Mouse (Mus musculus): ENCODE results near the gene T2. TPM values are rescaled to one million over a fixed set of nuclear protein-coding genes. Genes with fewer than 3 reads are reported as not detected.

Gene T2
- polyA plus RNA-seq, 1 experiment from 2014 or later: 0.46 TPM

DNA sequence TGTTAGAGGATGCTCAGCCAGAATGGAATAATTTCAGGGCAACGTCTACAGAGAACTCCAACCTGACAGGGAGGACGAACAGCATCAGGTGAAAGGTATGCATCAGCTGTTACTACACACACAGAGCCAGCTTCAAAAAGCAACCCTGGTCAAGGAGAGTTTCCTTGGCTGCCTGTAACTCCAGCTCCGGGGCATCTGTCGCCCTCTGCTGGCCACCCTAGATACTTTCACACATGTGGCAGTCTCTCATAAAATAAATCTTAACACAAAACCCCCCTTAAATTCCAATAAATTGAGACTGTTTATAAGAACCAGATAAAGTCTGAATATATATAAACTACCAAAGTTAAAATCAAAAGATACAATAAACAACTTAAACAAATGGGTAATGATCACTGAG is 105.8 kb downstream of the T2 start:
- no peak overlapping the region for H3K4me2 ChIP-seq (ENCODE audit: low read depth, low read length)
- ATAC-seq (ENCODE audit: low read depth) (no peak), DNase-seq (ENCODE audit: low spot score) (peak; percentile 32)
- no peak overlapping the region for H3K4me3 ChIP-seq (ENCODE audit: low read depth, low read length)
- H3K36me3 ChIP-seq (ENCODE audit: control insufficient read depth, insufficient read depth, low read length): no peaks in the 10 kb centered on the region
- H3K9ac ChIP-seq (ENCODE audit: low read depth, low read length): no peak overlapping the region
- H3K27ac ChIP-seq (replicated peaks; ENCODE audit: low read depth, low read length): no peak overlapping the region
- H3K9me3 ChIP-seq (ENCODE audit: control insufficient read depth, low read length): no peaks in the 10 kb centered on the region
- H3K27me3 ChIP-seq (replicated peaks; ENCODE audit: control insufficient read depth, insufficient read depth, low read length): no peaks in the 10 kb centered on the region; the same call in 1 of the 2 replicates
- no peaks in the 10 kb centered on the region for H3K4me1 ChIP-seq (ENCODE audit: control insufficient read depth, insufficient read depth, low read length)
- WGBS: 4% methylated on average over 4 of the region's 4 CpGs

DNA sequence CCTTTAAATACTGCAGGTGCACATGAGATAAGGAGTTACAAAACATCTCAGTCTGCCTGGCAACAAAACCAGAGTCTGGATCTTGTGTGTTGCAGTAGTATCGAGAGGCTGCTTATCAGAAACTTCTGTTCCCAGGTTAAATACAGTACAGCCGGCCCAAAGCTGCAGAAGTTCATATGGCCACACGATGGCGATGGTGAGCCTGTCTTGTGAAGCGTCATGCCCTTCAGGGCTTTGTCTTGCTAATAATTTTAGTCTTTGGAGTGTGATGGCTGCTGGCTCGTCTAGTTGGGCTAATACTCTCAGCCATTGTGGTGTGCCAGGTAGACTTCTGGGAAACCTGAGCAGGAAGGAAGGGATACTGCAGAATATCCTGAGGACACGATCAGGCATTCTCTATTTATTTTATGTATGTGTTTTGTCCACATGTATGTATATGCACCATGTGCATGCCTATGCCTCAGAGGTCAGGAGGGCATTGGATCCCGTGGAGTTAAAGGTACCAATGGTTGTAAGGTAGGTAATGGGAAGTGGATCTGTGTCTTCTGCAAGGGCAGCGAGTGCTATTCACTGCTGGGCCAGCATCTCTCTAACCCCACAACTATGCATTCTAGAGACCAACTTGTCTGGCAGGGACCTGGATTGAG is 107.8 kb downstream of the T2 start:
- H3K9me3 ChIP-seq (ENCODE audit: control insufficient read depth, low read length): no peaks in the 10 kb centered on the region
- no peak overlapping the region for H3K4me3 ChIP-seq (ENCODE audit: low read depth, low read length)
- peak; percentile 62; the same call in 1 of the 2 replicates for ATAC-seq (ENCODE audit: low read depth)
- no peak overlapping the region for H3K9ac ChIP-seq (ENCODE audit: low read depth, low read length)
- H3K27ac ChIP-seq (replicated peaks; ENCODE audit: low read depth, low read length): no peak overlapping the region
- no peaks in the 10 kb centered on the region for H3K36me3 ChIP-seq (ENCODE audit: control insufficient read depth, insufficient read depth, low read length)
- WGBS: 26% methylated on average over 9 of the region's 9 CpGs
- no peak overlapping the region for H3K4me2 ChIP-seq (ENCODE audit: low read depth, low read length)
- DNase-seq (ENCODE audit: low spot score): peak; percentile 84
- H3K4me1 ChIP-seq (ENCODE audit: control insufficient read depth, insufficient read depth, low read length): no peaks in the 10 kb centered on the region
- H3K27me3 ChIP-seq (replicated peaks; ENCODE audit: control insufficient read depth, insufficient read depth, low read length): no peaks in the 10 kb centered on the region; the same call in none of the 2 replicates

DNA sequence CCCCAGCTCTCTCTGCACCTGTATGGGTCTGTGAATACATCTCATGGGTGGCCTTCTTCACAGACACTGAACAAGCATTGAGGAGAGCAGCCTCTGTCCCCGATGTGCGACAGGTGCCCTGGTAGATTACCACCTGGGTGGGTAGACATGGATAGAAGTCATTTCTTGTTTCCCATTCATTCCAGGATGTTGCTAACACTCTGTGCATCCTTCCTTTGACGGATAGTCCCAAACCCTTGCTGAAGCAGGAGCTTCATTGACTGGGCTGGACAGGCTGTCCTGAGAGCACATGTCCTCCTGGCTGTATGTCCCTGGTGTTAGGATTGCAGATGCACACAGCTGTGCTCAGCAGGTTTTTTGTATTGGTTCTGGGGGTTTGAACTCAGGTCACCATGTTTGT is 112.0 kb downstream of the T2 start:
- Histone ChIP-seq H3K4me1 (ENCODE audit: control insufficient read depth, insufficient read depth, low read length) (no peaks in the 10 kb centered on the region), H3K4me3 (ENCODE audit: low read depth, low read length) (no peak overlapping the region), H3K9ac (ENCODE audit: low read depth, low read length) (no peak overlapping the region), H3K36me3 (ENCODE audit: control insufficient read depth, insufficient read depth, low read length) (no peaks in the 10 kb centered on the region), H3K4me2 (ENCODE audit: low read depth, low read length) (no peak overlapping the region), H3K27me3 (replicated peaks; ENCODE audit: control insufficient read depth, insufficient read depth, low read length) (no peaks in the 10 kb centered on the region; the same call in none of the 2 replicates), H3K27ac (replicated peaks; ENCODE audit: low read depth, low read length) (no peak overlapping the region), H3K9me3 (ENCODE audit: control insufficient read depth, low read length) (no peaks in the 10 kb centered on the region)
- ATAC-seq (ENCODE audit: low read depth) (no peak), DNase-seq (ENCODE audit: low spot score) (no peak)
- 87% methylated on average over 3 of the region's 3 CpGs for WGBS

DNA sequence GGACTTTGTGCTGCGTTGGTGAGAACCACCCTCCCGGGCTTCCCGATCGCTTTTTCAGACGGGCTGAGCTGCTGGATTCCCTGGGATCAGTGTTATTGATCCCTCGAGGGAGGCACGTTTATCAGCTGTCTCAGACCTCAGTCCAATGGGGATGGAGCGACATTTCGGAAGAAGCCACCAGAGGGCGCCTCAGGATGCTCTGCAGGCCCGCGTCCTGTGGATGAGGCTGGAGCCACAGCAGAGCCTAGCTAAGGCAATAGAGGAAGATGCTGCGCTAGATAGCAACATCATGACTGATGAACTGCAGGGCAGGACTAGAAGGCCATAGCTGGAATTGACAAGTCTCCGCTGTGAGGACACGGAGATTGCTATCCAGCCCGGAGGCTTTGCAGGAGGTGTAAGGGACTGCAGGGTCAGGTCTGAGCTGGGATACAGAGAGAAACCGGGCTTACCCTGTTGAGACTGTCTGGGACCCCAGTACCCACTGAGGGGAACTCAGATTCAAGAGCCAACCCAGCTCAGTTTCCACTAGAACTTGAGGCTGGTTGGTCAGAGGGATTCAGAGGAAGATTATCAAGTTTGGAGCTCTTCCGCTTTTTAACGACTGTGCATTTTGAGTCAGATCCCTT is 113.0 kb downstream of the T2 start:
- Histone ChIP-seq H3K27me3 (replicated peaks; ENCODE audit: control insufficient read depth, insufficient read depth, low read length) (no peaks in the 10 kb centered on the region; the same call in none of the 2 replicates), H3K4me2 (ENCODE audit: low read depth, low read length) (no peak overlapping the region)

More for the DNA sequence above, 113.0 kb downstream of the T2 start:
- Histone ChIP-seq H3K4me1 (ENCODE audit: control insufficient read depth, insufficient read depth, low read length) (no peaks in the 10 kb centered on the region), H3K4me3 (ENCODE audit: low read depth, low read length) (no peak overlapping the region), H3K27ac (replicated peaks; ENCODE audit: low read depth, low read length) (no peak overlapping the region), H3K9me3 (ENCODE audit: control insufficient read depth, low read length) (no peaks in the 10 kb centered on the region), H3K9ac (ENCODE audit: low read depth, low read length) (no peak overlapping the region), H3K36me3 (ENCODE audit: control insufficient read depth, insufficient read depth, low read length) (no peaks in the 10 kb centered on the region)
- peak; percentile 80; the same call in 1 of the 2 replicates for ATAC-seq (ENCODE audit: low read depth)
- WGBS: 20% methylated on average over 19 of the region's 19 CpGs
- peak; percentile 81 for DNase-seq (ENCODE audit: low spot score)

Other genes starting within 250 kb of the T2 start
- not detected in 2 replicates for gene Gm49673, start 208.2 kb upstream of the T2 start, polyA plus RNA-seq (2014; fragmentation: Nextera tagmentation; extraction: Ambion mirVana)
- 28.4 and 33.9 TPM in 2 replicates for gene Rnaset2a, start 207.9 kb upstream of the T2 start, polyA plus RNA-seq (2014; fragmentation: Nextera tagmentation; extraction: Ambion mirVana)
- 32.3 and 35.0 TPM in 2 replicates for gene Fgfr1op, start 190.5 kb upstream of the T2 start, polyA plus RNA-seq (2014; fragmentation: Nextera tagmentation; extraction: Ambion mirVana)
- 0.18 TPM in 1 of 2 replicates, not detected in the other for gene Ccr6, start 119.9 kb upstream of the T2 start, polyA plus RNA-seq (2014; fragmentation: Nextera tagmentation; extraction: Ambion mirVana)
- 188 and 209 TPM in 2 replicates for gene Mpc1, start 73.1 kb upstream of the T2 start, polyA plus RNA-seq (2014; fragmentation: Nextera tagmentation; extraction: Ambion mirVana)
- 65.9 and 72.2 TPM in 2 replicates for gene Sft2d1, start 44.9 kb upstream of the T2 start, polyA plus RNA-seq (2014; fragmentation: Nextera tagmentation; extraction: Ambion mirVana)
- 1.0 TPM in 2 replicates for gene Prr18, start 18.5 kb upstream of the T2 start, polyA plus RNA-seq (2014; fragmentation: Nextera tagmentation; extraction: Ambion mirVana)
- gene T, start 78.4 kb downstream of the T2 start, polyA plus RNA-seq (2014; fragmentation: Nextera tagmentation; extraction: Ambion mirVana): 0.24 and 0.60 TPM in 2 replicates
- 2.3 and 3.5 TPM in 2 replicates for gene Pde10a, start 169.4 kb downstream of the T2 start, polyA plus RNA-seq (2014; fragmentation: Nextera tagmentation; extraction: Ambion mirVana)
- not detected in 2 replicates for gene Gm17087, start 211.0 kb downstream of the T2 start, polyA plus RNA-seq (2014; fragmentation: Nextera tagmentation; extraction: Ambion mirVana)

All from embryonic facial prominence, embryonic 14.5 days (tissue).